Mouse (Mus musculus) forebrain, embryonic 10.5 days (tissue): ENCODE data around the gene Zdhhc20. TPM values are rescaled to one million over a fixed set of nuclear protein-coding genes. Genes with fewer than 3 reads are reported as not detected.

Experiments
- DNase-seq: peaks from one replicate; pipeline ENCODE4 v3.0.0-alpha.2; 2017; ENCODE audit warnings: low spot score; ENCODE audit errors: extremely low spot score
- H3K27ac ChIP-seq: fragments of 300-500 bp; sonication (generic); 2 replicates; pipeline ENCODE4 v1.5.1; 2016; ENCODE audit warnings: mild to moderate bottlenecking
- H3K27me3 ChIP-seq: fragments of 300-500 bp; sonication (generic); 2 replicates; pipeline ENCODE4 v1.6.1; 2016; ENCODE audit warnings: mild to moderate bottlenecking; ENCODE audit not compliant: poor library complexity, severe bottlenecking
- H3K36me3 ChIP-seq: fragments of 300-500 bp; sonication (generic); replicated peaks from 2 replicates; pipeline ENCODE4 v1.6.1; 2016; ENCODE audit warnings: mild to moderate bottlenecking, moderate library complexity
- H3K4me1 ChIP-seq: fragments of 300-500 bp; sonication (generic); 2 replicates; pipeline ENCODE4 v1.6.1; 2016
- H3K4me3 ChIP-seq: fragments of 300-500 bp; sonication (generic); 2 replicates; pipeline ENCODE4 v1.5.1; 2016; ENCODE audit warnings: mild to moderate bottlenecking, moderate library complexity
- H3K9me3 ChIP-seq: fragments of 300-500 bp; sonication (generic); 2 replicates; pipeline ENCODE4 v1.6.1; 2016; ENCODE audit warnings: mild to moderate bottlenecking, moderate library complexity
- WGBS: fragments of 180-500 bp; shearing (Covaris S2); methylation state at CpG from one replicate; pipeline ENCODE4 v1.1.7; 2016; 5-methylcytosine and 5-hydroxymethylcytosine counted together
- microRNA-seq: library from miRNA; unstranded; fragments of <30 nt; microRNA quantifications from one replicate; pipeline ENCODE4, GENCODE M21; 2017
- polyA plus RNA-seq: library from polyadenylated mRNA; unstranded; fragments of >200 nt; fragmentation: Nextera tagmentation; extraction: Ambion mirVana; gene quantifications from 2 replicates; pipeline ENCODE4 v1.2.1, GENCODE M21; 2016

Gene Zdhhc20
- polyA plus RNA-seq, 1 experiment from 2014 or later = 50.3 TPM

GRCm38 (mm10) chr14:57797551-57797950, 92.5 kb downstream of the Zdhhc20 start:
- H3K27ac ChIP-seq = peak overlapping the region; percentile 92
- peak overlapping the region; percentile 79 for H3K4me3 ChIP-seq
- WGBS = 12% methylated on average over 7 of the region's 7 CpGs
- no peaks in the 10 kb centered on the region for H3K27me3 ChIP-seq
- H3K4me1 ChIP-seq = peaks cover 20% of the 10 kb centered on the region
- H3K9me3 ChIP-seq = no peaks in the 10 kb centered on the region
- peaks cover 25% of the 10 kb centered on the region for H3K36me3 ChIP-seq
- no peak for DNase-seq

- Histone ChIP-seq H3K36me3 (no peaks in the 10 kb centered on the region), H3K27me3 (no peaks in the 10 kb centered on the region), H3K9me3 (no peaks in the 10 kb centered on the region), H3K4me3 (no peak overlapping the region), H3K27ac (no peak overlapping the region), H3K4me1 (no peaks in the 10 kb centered on the region)
- no peak for DNase-seq
- 89% methylated on average over 4 of the region's 4 CpGs for WGBS
Measured at GRCm38 (mm10) chr14:57791171-57791570, 98.9 kb downstream of the Zdhhc20 start.

- no peaks in the 10 kb centered on the region for H3K27me3 ChIP-seq
- H3K4me1 ChIP-seq = no peaks in the 10 kb centered on the region
- WGBS = 92% methylated on average over 9 of the region's 9 CpGs
- H3K36me3 ChIP-seq = no peaks in the 10 kb centered on the region
- DNase-seq = no peak
- H3K9me3 ChIP-seq = no peaks in the 10 kb centered on the region
- H3K4me3 ChIP-seq = no peak overlapping the region
- no peak overlapping the region for H3K27ac ChIP-seq
Measured at GRCm38 (mm10) chr14:57789759-57790158, 100.3 kb downstream of the Zdhhc20 start.

- H3K9me3 ChIP-seq = no peaks in the 10 kb centered on the region
- WGBS = 86% methylated on average over 2 of the region's 2 CpGs
- H3K27ac ChIP-seq = no peak overlapping the region
- H3K36me3 ChIP-seq = no peaks in the 10 kb centered on the region
- no peaks in the 10 kb centered on the region for H3K27me3 ChIP-seq
- no peak overlapping the region for H3K4me3 ChIP-seq
- H3K4me1 ChIP-seq = no peaks in the 10 kb centered on the region
- DNase-seq = no peak
Measured at GRCm38 (mm10) chr14:57789311-57789710, 100.8 kb downstream of the Zdhhc20 start.

GRCm38 (mm10) chr14:57787406-57787805, 102.7 kb downstream of the Zdhhc20 start:
- H3K36me3 ChIP-seq = no peaks in the 10 kb centered on the region
- DNase-seq = no peak
- H3K27ac ChIP-seq = no peak overlapping the region
- H3K4me1 ChIP-seq = no peaks in the 10 kb centered on the region
- no peak overlapping the region for H3K4me3 ChIP-seq
- H3K9me3 ChIP-seq = no peaks in the 10 kb centered on the region
- WGBS = 77% methylated on average over 4 of the region's 4 CpGs
- H3K27me3 ChIP-seq = no peaks in the 10 kb centered on the region

Small RNA genes within 50 kb of the gene (microRNA-seq; reads per million reads assigned to microRNA genes)
- 0.90 reads per million for gene Mir3077

Other genes with a start within 250 kb of the Zdhhc20 start
- gene Xpo4, start 224.8 kb downstream of the Zdhhc20 start, polyA plus RNA-seq = 29.3 and 30.4 TPM in 2 replicates
- not detected in 2 replicates for gene Gm49361, start 144.2 kb downstream of the Zdhhc20 start, polyA plus RNA-seq
- 13.8 and 15.6 TPM in 2 replicates for gene Lats2, start 131.9 kb downstream of the Zdhhc20 start, polyA plus RNA-seq
- gene Sap18, start 92.1 kb downstream of the Zdhhc20 start, polyA plus RNA-seq = 31.1 and 32.3 TPM in 2 replicates
- 67.6 and 69.4 TPM in 2 replicates for gene Ska3, start 64.1 kb downstream of the Zdhhc20 start, polyA plus RNA-seq
- gene Mrpl57, start 64.0 kb downstream of the Zdhhc20 start, polyA plus RNA-seq = 148 and 159 TPM in 2 replicates
- gene Micu2, start 109.0 kb upstream of the Zdhhc20 start, polyA plus RNA-seq = 55.4 and 58.2 TPM in 2 replicates
- gene Fgf9, start 180.3 kb upstream of the Zdhhc20 start, polyA plus RNA-seq = 2.1 and 3.4 TPM in 2 replicates